Mouse (Mus musculus) bone marrow, adult 2 months (tissue): ENCODE results near the gene Mamld1. TPM values are rescaled to one million over a fixed set of nuclear protein-coding genes. Genes with fewer than 3 reads are reported as not detected.
A peak's percentile ranks its signal among the peaks of the same experiment; 100 is the strongest.
"Not testable (repeated sequence)": the region's sequence is repeated elsewhere in the genome, so short reads cannot be mapped to it uniquely, and the experiment has no call there.

Experiments used
- H3K27ac ChIP-seq: fragments of 200-500 bp; 2 replicates; pipeline ENCODE4 v1.5.1; 2012; ENCODE audit warnings: low read depth, mild to moderate bottlenecking, control low read depth, inconsistent platforms, low read length; ENCODE audit not compliant: control insufficient read depth, poor library complexity, insufficient read depth
- H3K4me1 ChIP-seq: fragments of 200-500 bp; 2 replicates; pipeline ENCODE4 v1.6.1; 2011; ENCODE audit warnings: low read length; ENCODE audit not compliant: control insufficient read depth, insufficient read depth
- H3K4me3 ChIP-seq: fragments of 200-500 bp; replicated peaks from 2 replicates; pipeline ENCODE3; 2011; ENCODE audit warnings: mild to moderate bottlenecking, low read depth, low read length, control low read depth; ENCODE audit not compliant: control insufficient read depth
- CTCF ChIP-seq: fragments of 200-500 bp; IDR thresholded peaks from 2 replicates; pipeline ENCODE4 v1.5.1; 2011; ENCODE audit warnings: low read length, control low read depth; ENCODE audit not compliant: control insufficient read depth, insufficient read depth
- POLR2A ChIP-seq: fragments of 200-500 bp; IDR thresholded peaks from 2 replicates; pipeline ENCODE4 v1.6.1; 2011; ENCODE audit warnings: low read depth, mild to moderate bottlenecking, control low read depth, low read length, borderline replicate concordance; ENCODE audit not compliant: control insufficient read depth
- WGBS: fragments of 180-500 bp; shearing (Covaris S2); methylation state at CpG from one replicate; pipeline ENCODE4 v1.1.7; 2018; 5-methylcytosine and 5-hydroxymethylcytosine counted together
- polyA plus RNA-seq: library from polyadenylated mRNA; stranded (reverse); fragments of >200 nt; gene quantifications from 2 replicates; pipeline ENCODE4 v1.2.4, GENCODE M21; 2011; ENCODE audit warnings: low replicate concordance; ENCODE audit not compliant: missing spikeins, insufficient read depth, insufficient read length

The Mamld1 gene
- polyA plus RNA-seq = 0.27 and 0.60 TPM in 2 replicates

DNA sequence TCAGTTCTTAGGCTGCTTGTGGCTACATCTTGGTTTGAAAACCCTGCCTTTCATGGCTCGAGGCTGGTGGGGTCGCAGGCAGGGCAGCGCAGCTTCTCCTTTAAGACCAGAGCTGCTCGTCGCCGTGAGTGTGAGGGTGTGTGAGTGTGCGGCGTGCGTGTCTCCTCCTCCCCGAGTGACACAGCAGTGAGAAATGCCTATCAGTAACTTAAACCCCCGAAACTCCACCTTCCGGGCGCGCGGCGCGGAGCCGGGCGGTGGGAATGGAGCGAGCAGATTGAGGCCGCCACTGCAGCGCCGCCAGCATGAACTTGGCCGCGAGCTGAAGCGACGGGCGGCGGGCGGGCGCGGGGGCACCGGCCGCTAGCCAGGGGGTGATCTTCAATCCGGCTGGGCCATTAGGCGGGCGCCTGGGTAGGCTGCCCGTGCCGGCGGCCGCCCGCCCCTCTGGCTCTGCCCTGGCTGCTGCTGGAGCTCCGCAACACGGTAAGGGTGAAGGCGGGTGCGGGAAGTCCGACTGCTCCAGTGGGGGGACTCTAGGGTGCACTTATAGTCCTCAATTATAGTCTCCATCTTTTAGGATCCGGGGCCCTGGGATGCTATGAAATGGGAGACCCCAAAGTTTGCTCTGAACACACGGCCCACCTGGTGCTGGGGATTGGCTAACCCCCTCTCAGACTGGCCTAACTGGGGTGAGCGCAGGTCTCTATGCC is at the start of gene Mamld1:
Mamld1 (plus strand) TSS at position 393 of the 713 bp plus-strand sequence.
- H3K27ac ChIP-seq = no peak within 1 kb of the TSS
- 11% methylated on average over 50 of the region's 50 CpGs for WGBS
- TF ChIP-seq CTCF (no peak), POLR2A (no peak)
- no peak within 1 kb of the TSS for H3K4me3 ChIP-seq
- no peaks in the 10 kb centered on the region for H3K4me1 ChIP-seq

- Histone ChIP-seq H3K4me1 (no peaks in the 10 kb centered on the region), H3K4me3 (no peak overlapping the region), H3K27ac (no peak overlapping the region)
- TF ChIP-seq CTCF (no peak), POLR2A (no peak)
These were observed 25.3 kb upstream of the Mamld1 start for GRCm38 (mm10) chrX:71024718-71025117.

GRCm38 (mm10) chrX:71028007-71028406 is 22.0 kb upstream of the Mamld1 start:
- Histone ChIP-seq H3K27ac (no peak overlapping the region), H3K4me1 (no peaks in the 10 kb centered on the region), H3K4me3 (no peak overlapping the region)
- TF ChIP-seq CTCF (no peak), POLR2A (no peak)
- 64% methylated on average over 4 of the region's 4 CpGs for WGBS

DNA sequence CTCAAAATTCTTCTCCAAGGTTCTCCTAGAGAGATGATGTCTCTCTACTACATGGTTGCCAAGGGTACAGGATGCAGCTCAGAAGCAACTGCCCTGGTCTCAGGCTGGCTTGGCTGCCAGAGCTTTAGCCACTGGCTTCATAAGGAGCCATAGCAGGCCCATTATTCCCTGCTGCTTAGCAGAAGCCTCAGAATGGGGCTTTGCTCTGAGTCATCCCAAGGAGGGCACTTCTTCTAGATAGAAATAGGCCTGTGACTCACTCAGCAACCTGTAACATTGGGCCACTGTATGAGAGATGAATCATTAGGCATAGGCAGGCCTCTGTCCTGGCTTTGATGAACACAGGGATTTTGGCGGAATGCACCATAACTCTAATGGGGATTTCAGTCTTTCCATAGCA is 21.1 kb upstream of the Mamld1 start:
- H3K4me3 ChIP-seq, H3K4me1 ChIP-seq, H3K27ac ChIP-seq: not testable (repeated sequence)
- WGBS = 89% methylated on average over 1 of the region's 1 CpGs

DNA sequence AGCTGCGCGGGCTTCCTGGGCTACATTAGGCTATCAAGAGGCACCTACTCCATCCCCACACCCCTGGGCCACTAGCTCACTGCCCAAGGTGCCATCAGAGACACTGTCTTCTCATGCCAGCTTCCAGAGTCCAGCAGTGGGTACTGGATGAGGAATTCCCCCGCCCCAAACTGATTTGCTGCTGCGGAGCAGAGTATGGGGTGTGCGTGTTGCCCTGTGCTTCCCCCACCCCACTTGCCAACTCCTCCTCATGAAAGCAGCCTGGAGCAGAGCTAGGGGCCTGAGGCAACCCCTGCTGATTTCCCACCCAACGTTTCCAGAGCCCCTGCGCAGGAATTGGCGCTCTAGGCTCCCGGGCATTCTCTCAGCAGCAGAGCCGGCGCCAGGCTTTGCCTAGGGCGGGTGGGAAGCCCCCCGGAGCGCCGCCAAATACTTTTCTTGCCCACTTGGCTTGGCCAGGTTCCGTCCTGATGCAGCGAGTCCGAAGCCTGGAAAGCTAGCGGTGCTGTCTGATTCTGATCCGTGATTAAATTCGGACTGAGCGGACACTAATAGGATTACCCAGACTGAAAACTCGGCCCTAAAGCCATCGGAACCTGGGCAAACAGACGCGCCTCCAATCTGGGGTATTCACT is 738 bp downstream of the Mamld1 start:
- 21% methylated on average over 26 of the region's 26 CpGs for WGBS
- TF ChIP-seq CTCF (no peak), POLR2A (no peak)
- H3K4me3 ChIP-seq = no peak overlapping the region
- H3K4me1 ChIP-seq = no peaks in the 10 kb centered on the region
- H3K27ac ChIP-seq = no peak overlapping the region

GRCm38 (mm10) chrX:71051361-71052114 is 1.5 kb downstream of the Mamld1 start:
- TF ChIP-seq CTCF (no peak), POLR2A (no peak)
- no peaks in the 10 kb centered on the region for H3K4me1 ChIP-seq
- WGBS = 16% methylated on average over 28 of the region's 30 CpGs
- no peak overlapping the region for H3K4me3 ChIP-seq
- no peak overlapping the region for H3K27ac ChIP-seq

DNA sequence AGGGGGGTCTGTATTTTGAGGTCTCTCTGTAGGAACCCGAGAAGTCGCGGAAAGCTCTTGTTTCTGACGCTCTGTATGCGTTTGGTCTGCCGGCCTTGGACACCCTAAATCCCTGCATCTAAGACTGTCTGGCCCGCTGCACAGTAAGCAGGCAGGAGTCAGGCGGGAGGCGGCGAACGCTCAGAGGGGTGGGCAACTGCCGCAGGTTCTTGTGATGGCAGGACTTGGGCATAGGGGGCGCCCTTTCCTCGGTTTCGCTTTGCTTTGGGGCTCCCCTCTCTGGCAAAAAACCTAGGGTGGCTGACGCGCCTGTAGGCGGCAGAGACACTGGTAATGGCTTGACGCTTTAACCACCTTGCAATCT is 2.0 kb downstream of the Mamld1 start:
- H3K27ac ChIP-seq = no peak overlapping the region
- H3K4me3 ChIP-seq = peak overlapping the region; percentile 20
- no peak for TF ChIP-seq POLR2A
- H3K4me1 ChIP-seq = no peaks in the 10 kb centered on the region
- WGBS = 9% methylated on average over 15 of the region's 19 CpGs

DNA sequence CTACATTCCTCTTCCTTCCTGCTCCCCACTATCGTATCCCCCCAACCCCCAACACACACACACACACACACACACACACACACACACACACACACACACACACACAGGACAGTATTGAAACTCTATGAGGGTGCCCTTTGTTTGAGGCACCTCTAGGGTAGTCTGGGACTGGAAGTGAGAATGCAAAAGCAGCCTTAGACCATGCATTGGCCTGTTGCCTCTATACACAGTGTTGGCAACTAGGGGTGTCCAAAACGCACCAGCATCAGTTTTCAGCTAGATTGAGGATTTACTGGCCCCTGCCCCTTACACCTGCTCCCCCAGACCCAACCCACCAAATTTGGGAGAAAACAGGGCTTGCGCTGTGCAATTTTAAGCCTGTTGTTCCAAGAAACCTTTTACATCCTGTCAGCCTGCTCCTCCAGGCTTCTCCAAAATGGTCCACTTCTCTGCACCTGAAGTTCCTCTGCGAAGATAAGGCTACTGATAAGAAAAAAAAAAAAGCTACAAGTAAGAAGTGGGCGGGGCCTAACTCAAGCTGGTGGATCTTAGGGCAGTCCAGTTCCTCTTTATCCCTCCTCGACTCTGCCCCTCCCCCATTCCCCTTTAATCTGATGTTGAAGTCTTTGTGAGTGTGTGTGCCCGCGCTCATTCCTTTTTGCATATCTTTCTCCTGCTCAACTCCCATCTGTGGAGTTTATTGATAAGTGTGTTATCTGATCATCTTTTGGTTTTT is 2.6 kb downstream of the Mamld1 start:
- TF ChIP-seq POLR2A (no peak), CTCF (no peak)
- no peak overlapping the region for H3K27ac ChIP-seq
- no peaks in the 10 kb centered on the region for H3K4me1 ChIP-seq
- H3K4me3 ChIP-seq = no peak overlapping the region
- WGBS = 19% methylated on average over 7 of the region's 8 CpGs
